Mouse (Mus musculus) cortical plate, adult 2 months (tissue): ENCODE results near the gene Ggnbp2.

Experiments used
- CTCF ChIP-seq: fragments of 200-500 bp; IDR thresholded peaks from 2 replicates; pipeline ENCODE4 v1.5.1; 2011; ENCODE audit warnings: mild to moderate bottlenecking, control low read depth, low read length; ENCODE audit not compliant: insufficient read depth; ENCODE audit errors: extremely low read depth
- POLR2A ChIP-seq: fragments of 200-500 bp; IDR thresholded peaks from 2 replicates; pipeline ENCODE4 v1.6.1; 2011; ENCODE audit warnings: mild to moderate bottlenecking, low read length, control low read depth; ENCODE audit not compliant: insufficient read depth; ENCODE audit errors: extremely low read depth

DNA sequence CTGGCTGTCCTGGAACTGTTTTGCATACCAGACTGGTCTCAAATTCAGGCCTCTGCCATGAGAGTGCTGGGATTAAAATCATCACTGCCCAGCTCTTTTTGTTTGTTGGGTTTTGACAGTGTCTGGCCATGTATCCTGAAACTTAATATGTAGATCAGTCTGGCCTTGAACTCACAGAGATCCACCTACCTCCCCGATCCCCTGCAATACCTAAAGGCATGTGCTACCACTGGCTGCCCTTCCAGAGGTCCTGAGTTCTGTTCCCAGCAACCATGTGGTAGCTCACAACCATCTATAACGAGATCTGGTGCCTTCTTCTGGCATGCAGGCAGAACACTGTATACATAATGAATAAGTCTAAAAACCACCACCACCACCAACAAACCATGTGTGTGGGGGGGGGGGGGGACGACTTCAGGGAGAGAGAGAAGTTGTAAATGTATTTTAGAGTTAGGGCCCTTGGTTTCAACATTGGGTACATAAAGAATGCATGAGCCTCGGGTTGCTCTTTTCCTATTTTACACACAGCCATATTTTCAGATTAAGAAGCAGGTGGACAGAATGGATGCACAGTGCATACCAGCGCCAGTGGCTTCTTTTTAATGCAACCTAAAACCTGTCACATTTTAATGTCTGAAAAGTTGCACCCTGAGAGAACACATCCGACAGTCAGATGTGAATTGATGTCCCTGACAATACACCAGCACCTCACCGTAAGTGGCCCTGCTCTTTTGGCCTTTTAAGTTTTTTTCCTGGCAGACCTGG, 8.6 kb upstream of the Ggnbp2 start:
- TF ChIP-seq CTCF (no peak), POLR2A (no peak)
